Mouse (Mus musculus): ENCODE data around the gene Olfr1317. TPM values are rescaled to one million over a fixed set of nuclear protein-coding genes. Genes with fewer than 3 reads are reported as not detected.

Olfr1317 gene
- polyA plus RNA-seq (2015; fragmentation: Nextera tagmentation; extraction: Ambion mirVana), result not detected in 2 replicates

- H3K27ac ChIP-seq (ENCODE audit: low read length), result no peak within 1 kb of the TSS
- ATAC-seq (ENCODE audit: low read depth), result no peak
- H3K9ac ChIP-seq (ENCODE audit: low read depth, low read length), result no peak within 1 kb of the TSS
- H3K9me3 ChIP-seq (replicated peaks; ENCODE audit: control insufficient read depth, low read length), result no peaks in the 10 kb centered on the region
- H3K4me3 ChIP-seq (ENCODE audit: low read depth, low read length), result no peak within 1 kb of the TSS
- no peaks in the 10 kb centered on the region for H3K4me1 ChIP-seq (ENCODE audit: control insufficient read depth, low read depth, low read length)
- 46% methylated on average over 2 of the region's 2 CpGs for WGBS (ENCODE audit: insufficient replicate concordance)
- no peak within 1 kb of the TSS for H3K4me2 ChIP-seq (ENCODE audit: low read depth, low read length)
- H3K36me3 ChIP-seq (ENCODE audit: control insufficient read depth, insufficient read depth), result no peaks in the 10 kb centered on the region
- no peaks in the 10 kb centered on the region for H3K27me3 ChIP-seq (ENCODE audit: control insufficient read depth, insufficient read depth, low read depth, low read length)
Measured at GRCm38 (mm10) chr2:112140029-112140428, at the start of gene Olfr1317. Olfr1317 (plus strand) TSS chr2:112140329.

GRCm38 (mm10) chr2:112096681-112097080 lies 43.4 kb upstream of the Olfr1317 start, which contains the start of gene Olfr1314:
Olfr1314 (minus strand) TSS chr2:112096781.
- Histone ChIP-seq H3K4me3 (ENCODE audit: low read depth, low read length) (no peak within 1 kb of the TSS), H3K9me3 (replicated peaks; ENCODE audit: control insufficient read depth, low read length) (no peaks in the 10 kb centered on the region), H3K9ac (ENCODE audit: low read depth, low read length) (no peak within 1 kb of the TSS), H3K4me2 (ENCODE audit: low read depth, low read length) (no peak within 1 kb of the TSS), H3K4me1 (ENCODE audit: control insufficient read depth, low read depth, low read length) (no peaks in the 10 kb centered on the region), H3K27me3 (ENCODE audit: control insufficient read depth, insufficient read depth, low read depth, low read length) (no peaks in the 10 kb centered on the region), H3K27ac (ENCODE audit: low read length) (no peak within 1 kb of the TSS), H3K36me3 (ENCODE audit: control insufficient read depth, insufficient read depth) (no peaks in the 10 kb centered on the region)
- ATAC-seq (ENCODE audit: low read depth), result no peak

- 47% methylated on average over 1 of the region's 1 CpGs for WGBS (ENCODE audit: insufficient replicate concordance)
- no peaks in the 10 kb centered on the region for H3K9me3 ChIP-seq (replicated peaks; ENCODE audit: control insufficient read depth, low read length)
- no peak for ATAC-seq (ENCODE audit: low read depth)
- H3K9ac ChIP-seq (ENCODE audit: low read depth, low read length), result no peak within 1 kb of the TSS
- H3K4me2 ChIP-seq (ENCODE audit: low read depth, low read length), result no peak within 1 kb of the TSS
- no peaks in the 10 kb centered on the region for H3K4me1 ChIP-seq (ENCODE audit: control insufficient read depth, low read depth, low read length)
- H3K36me3 ChIP-seq (ENCODE audit: control insufficient read depth, insufficient read depth), result no peaks in the 10 kb centered on the region
- no peaks in the 10 kb centered on the region for H3K27me3 ChIP-seq (ENCODE audit: control insufficient read depth, insufficient read depth, low read depth, low read length)
- H3K27ac ChIP-seq (ENCODE audit: low read length), result no peak within 1 kb of the TSS
- no peak within 1 kb of the TSS for H3K4me3 ChIP-seq (ENCODE audit: low read depth, low read length)
Measured at GRCm38 (mm10) chr2:112115340-112115739, 24.8 kb upstream of the Olfr1317 start, which contains the start of gene Olfr1315-ps1. Olfr1315-ps1 (minus strand) TSS chr2:112115440.

- Histone ChIP-seq H3K4me3 (ENCODE audit: low read depth, low read length) (no peak within 1 kb of the TSS), H3K36me3 (ENCODE audit: control insufficient read depth, insufficient read depth) (no peaks in the 10 kb centered on the region), H3K27me3 (ENCODE audit: control insufficient read depth, insufficient read depth, low read depth, low read length) (no peaks in the 10 kb centered on the region), H3K9ac (ENCODE audit: low read depth, low read length) (no peak within 1 kb of the TSS), H3K27ac (ENCODE audit: low read length) (no peak within 1 kb of the TSS), H3K9me3 (replicated peaks; ENCODE audit: control insufficient read depth, low read length) (no peaks in the 10 kb centered on the region), H3K4me1 (ENCODE audit: control insufficient read depth, low read depth, low read length) (no peaks in the 10 kb centered on the region), H3K4me2 (ENCODE audit: low read depth, low read length) (no peak within 1 kb of the TSS)
- WGBS (ENCODE audit: insufficient replicate concordance), result 72% methylated on average over 2 of the region's 2 CpGs
- ATAC-seq (ENCODE audit: low read depth), result no peak
Measured at GRCm38 (mm10) chr2:112134877-112135276, 5.3 kb upstream of the Olfr1317 start, which contains the start of gene Olfr1316. Olfr1316 (minus strand) TSS chr2:112134977.

- Histone ChIP-seq H3K27me3 (ENCODE audit: control insufficient read depth, insufficient read depth, low read depth, low read length) (no peaks in the 10 kb centered on the region), H3K9ac (ENCODE audit: low read depth, low read length) (no peak within 1 kb of the TSS), H3K9me3 (replicated peaks; ENCODE audit: control insufficient read depth, low read length) (no peaks in the 10 kb centered on the region), H3K4me1 (ENCODE audit: control insufficient read depth, low read depth, low read length) (no peaks in the 10 kb centered on the region), H3K4me2 (ENCODE audit: low read depth, low read length) (no peak within 1 kb of the TSS), H3K4me3 (ENCODE audit: low read depth, low read length) (no peak within 1 kb of the TSS), H3K36me3 (ENCODE audit: control insufficient read depth, insufficient read depth) (no peaks in the 10 kb centered on the region), H3K27ac (ENCODE audit: low read length) (no peak within 1 kb of the TSS)
- no peak for ATAC-seq (ENCODE audit: low read depth)
Measured at GRCm38 (mm10) chr2:112153898-112154297, 13.8 kb downstream of the Olfr1317 start, which contains the start of gene Olfr1318. Olfr1318 (plus strand) TSS chr2:112154198.

Other genes starting within 250 kb of the Olfr1317 start
- not detected in 2 replicates for gene Olfr1306, start 224.1 kb upstream of the Olfr1317 start, polyA plus RNA-seq (2015; fragmentation: Nextera tagmentation; extraction: Ambion mirVana)
- gene Olfr1307, start 190.9 kb upstream of the Olfr1317 start, polyA plus RNA-seq (2015; fragmentation: Nextera tagmentation; extraction: Ambion mirVana), result not detected in 2 replicates
- gene Olfr1308, start 175.4 kb upstream of the Olfr1317 start, polyA plus RNA-seq (2015; fragmentation: Nextera tagmentation; extraction: Ambion mirVana), result not detected in 2 replicates
- not detected in 2 replicates for gene Olfr1309, start 150.0 kb upstream of the Olfr1317 start, polyA plus RNA-seq (2015; fragmentation: Nextera tagmentation; extraction: Ambion mirVana)
- not detected in 2 replicates for gene Olfr1310, start 127.6 kb upstream of the Olfr1317 start, polyA plus RNA-seq (2015; fragmentation: Nextera tagmentation; extraction: Ambion mirVana)
- gene Olfr1311, start 115.9 kb upstream of the Olfr1317 start, polyA plus RNA-seq (2015; fragmentation: Nextera tagmentation; extraction: Ambion mirVana), result not detected in 2 replicates
- gene Olfr1312, start 90.1 kb upstream of the Olfr1317 start, polyA plus RNA-seq (2015; fragmentation: Nextera tagmentation; extraction: Ambion mirVana), result not detected in 2 replicates
- not detected in 2 replicates for gene Olfr1313, start 62.5 kb upstream of the Olfr1317 start, polyA plus RNA-seq (2015; fragmentation: Nextera tagmentation; extraction: Ambion mirVana)
- gene Olfr1314, start 43.5 kb upstream of the Olfr1317 start, polyA plus RNA-seq (2015; fragmentation: Nextera tagmentation; extraction: Ambion mirVana), result not detected in 2 replicates
- not detected in 2 replicates for gene Olfr1315-ps1, start 24.9 kb upstream of the Olfr1317 start, polyA plus RNA-seq (2015; fragmentation: Nextera tagmentation; extraction: Ambion mirVana)
- gene Olfr1316, start 5.4 kb upstream of the Olfr1317 start, polyA plus RNA-seq (2015; fragmentation: Nextera tagmentation; extraction: Ambion mirVana), result not detected in 2 replicates
- gene Olfr1318, start 13.9 kb downstream of the Olfr1317 start, polyA plus RNA-seq (2015; fragmentation: Nextera tagmentation; extraction: Ambion mirVana), result not detected in 2 replicates
- 1.5 and 2.2 TPM in 2 replicates for gene Lpcat4, start 99.1 kb downstream of the Olfr1317 start, polyA plus RNA-seq (2015; fragmentation: Nextera tagmentation; extraction: Ambion mirVana)
- not detected in 2 replicates for gene Nutm1, start 119.0 kb downstream of the Olfr1317 start, polyA plus RNA-seq (2015; fragmentation: Nextera tagmentation; extraction: Ambion mirVana)
- gene Nop10, start 121.6 kb downstream of the Olfr1317 start, polyA plus RNA-seq (2015; fragmentation: Nextera tagmentation; extraction: Ambion mirVana), result 102 and 116 TPM in 2 replicates
- 4.4 and 5.3 TPM in 2 replicates for gene Slc12a6, start 125.5 kb downstream of the Olfr1317 start, polyA plus RNA-seq (2015; fragmentation: Nextera tagmentation; extraction: Ambion mirVana)
- not detected in 2 replicates for gene Gm21985, start 126.0 kb downstream of the Olfr1317 start, polyA plus RNA-seq (2015; fragmentation: Nextera tagmentation; extraction: Ambion mirVana)
- gene Emc4, start 227.7 kb downstream of the Olfr1317 start, polyA plus RNA-seq (2015; fragmentation: Nextera tagmentation; extraction: Ambion mirVana), result 40.0 and 40.7 TPM in 2 replicates
- gene Katnbl1, start 238.9 kb downstream of the Olfr1317 start, polyA plus RNA-seq (2015; fragmentation: Nextera tagmentation; extraction: Ambion mirVana), result 14.4 and 17.1 TPM in 2 replicates